Mouse (Mus musculus): ENCODE results near the gene Mocs1. TPM values are rescaled to one million over a fixed set of nuclear protein-coding genes. Genes with fewer than 3 reads are reported as not detected.

Gene Mocs1
- polyA plus RNA-seq, 1 experiment: 3.0 TPM

- no peak overlapping the region for H3K27ac ChIP-seq (ENCODE audit: control insufficient read depth, insufficient read depth, low read depth, low read length)
- TF ChIP-seq CTCF (IDR thresholded peaks at IDR 0.05; ENCODE audit: control insufficient read depth, insufficient read depth, insufficient replicate concordance, low read depth, low read length) (no peak), POLR2A (IDR thresholded peaks at IDR 0.05; ENCODE audit: control insufficient read depth, low read depth, low read length) (no peak)
- H3K4me3 ChIP-seq (ENCODE audit: control insufficient read depth, low read depth, low read length): no peak overlapping the region
- no peaks in the 10 kb centered on the region for H3K36me3 ChIP-seq (ENCODE audit: control insufficient read depth, insufficient read depth, low read length)
- no peaks in the 10 kb centered on the region; the same call in 1 of the 2 replicates for H3K4me1 ChIP-seq (ENCODE audit: control insufficient read depth, insufficient read depth, low read length)
- H3K27me3 ChIP-seq (ENCODE audit: control insufficient read depth, insufficient read depth, low read length): no peaks in the 10 kb centered on the region
These were observed 49.2 kb downstream of the Mocs1 start for GRCm38 (mm10) chr17:49477370-49477769.

GRCm38 (mm10) chr17:49481876-49482275 lies 53.7 kb downstream of the Mocs1 start:
- no peak overlapping the region for H3K4me3 ChIP-seq (ENCODE audit: control insufficient read depth, low read depth, low read length)

GRCm38 (mm10) chr17:49484435-49484834 lies 56.3 kb downstream of the Mocs1 start:
- Histone ChIP-seq H3K27ac (ENCODE audit: control insufficient read depth, insufficient read depth, low read depth, low read length) (no peak overlapping the region), H3K27me3 (ENCODE audit: control insufficient read depth, insufficient read depth, low read length) (no peaks in the 10 kb centered on the region), H3K4me3 (ENCODE audit: control insufficient read depth, low read depth, low read length) (no peak overlapping the region), H3K36me3 (ENCODE audit: control insufficient read depth, insufficient read depth, low read length) (no peaks in the 10 kb centered on the region), H3K4me1 (ENCODE audit: control insufficient read depth, insufficient read depth, low read length) (no peaks in the 10 kb centered on the region)
- TF ChIP-seq POLR2A (IDR thresholded peaks at IDR 0.05; ENCODE audit: control insufficient read depth, low read depth, low read length): no peak
- no peak for TF ChIP-seq CTCF (IDR thresholded peaks at IDR 0.05; ENCODE audit: control insufficient read depth, insufficient read depth, insufficient replicate concordance, low read depth, low read length)

More at GRCm38 (mm10) chr17:49481876-49482275, 53.7 kb downstream of the Mocs1 start:
- Histone ChIP-seq H3K27me3 (ENCODE audit: control insufficient read depth, insufficient read depth, low read length) (no peaks in the 10 kb centered on the region), H3K36me3 (ENCODE audit: control insufficient read depth, insufficient read depth, low read length) (no peaks in the 10 kb centered on the region), H3K27ac (ENCODE audit: control insufficient read depth, insufficient read depth, low read depth, low read length) (no peak overlapping the region), H3K4me1 (ENCODE audit: control insufficient read depth, insufficient read depth, low read length) (no peaks in the 10 kb centered on the region)
- TF ChIP-seq CTCF (IDR thresholded peaks at IDR 0.05; ENCODE audit: control insufficient read depth, insufficient read depth, insufficient replicate concordance, low read depth, low read length): no peak
- TF ChIP-seq POLR2A (IDR thresholded peaks at IDR 0.05; ENCODE audit: control insufficient read depth, low read depth, low read length): no peak

- Histone ChIP-seq H3K36me3 (ENCODE audit: control insufficient read depth, insufficient read depth, low read length) (no peaks in the 10 kb centered on the region), H3K4me3 (ENCODE audit: control insufficient read depth, low read depth, low read length) (peak overlapping the region; percentile 72), H3K4me1 (ENCODE audit: control insufficient read depth, insufficient read depth, low read length) (no peaks in the 10 kb centered on the region), H3K27me3 (ENCODE audit: control insufficient read depth, insufficient read depth, low read length) (no peaks in the 10 kb centered on the region), H3K27ac (ENCODE audit: control insufficient read depth, insufficient read depth, low read depth, low read length) (no peak overlapping the region)
- no peak for TF ChIP-seq POLR2A (IDR thresholded peaks at IDR 0.05; ENCODE audit: control insufficient read depth, low read depth, low read length)
- TF ChIP-seq CTCF (IDR thresholded peaks at IDR 0.05; ENCODE audit: control insufficient read depth, insufficient read depth, insufficient replicate concordance, low read depth, low read length): no peak
These were observed 60.9 kb downstream of the Mocs1 start for GRCm38 (mm10) chr17:49489098-49489497.

- no peaks in the 10 kb centered on the region for H3K36me3 ChIP-seq (ENCODE audit: control insufficient read depth, insufficient read depth, low read length)
- H3K4me1 ChIP-seq (ENCODE audit: control insufficient read depth, insufficient read depth, low read length): no peaks in the 10 kb centered on the region
- no peak overlapping the region for H3K4me3 ChIP-seq (ENCODE audit: control insufficient read depth, low read depth, low read length)
- H3K27me3 ChIP-seq (ENCODE audit: control insufficient read depth, insufficient read depth, low read length): no peaks in the 10 kb centered on the region
- no peak overlapping the region for H3K27ac ChIP-seq (ENCODE audit: control insufficient read depth, insufficient read depth, low read depth, low read length)
- TF ChIP-seq POLR2A (IDR thresholded peaks at IDR 0.05; ENCODE audit: control insufficient read depth, low read depth, low read length) (no peak), CTCF (IDR thresholded peaks at IDR 0.05; ENCODE audit: control insufficient read depth, insufficient read depth, insufficient replicate concordance, low read depth, low read length) (peak; percentile 23; the same call in 1 of the 2 replicates)
These were observed 65.1 kb downstream of the Mocs1 start for GRCm38 (mm10) chr17:49493276-49493675.

- no peak for TF ChIP-seq CTCF (IDR thresholded peaks at IDR 0.05; ENCODE audit: control insufficient read depth, insufficient read depth, insufficient replicate concordance, low read depth, low read length)
- no peak for TF ChIP-seq POLR2A (IDR thresholded peaks at IDR 0.05; ENCODE audit: control insufficient read depth, low read depth, low read length)
- Histone ChIP-seq H3K4me3 (ENCODE audit: control insufficient read depth, low read depth, low read length) (no peak overlapping the region), H3K4me1 (ENCODE audit: control insufficient read depth, insufficient read depth, low read length) (no peaks in the 10 kb centered on the region), H3K27me3 (ENCODE audit: control insufficient read depth, insufficient read depth, low read length) (no peaks in the 10 kb centered on the region), H3K27ac (ENCODE audit: control insufficient read depth, insufficient read depth, low read depth, low read length) (no peak overlapping the region), H3K36me3 (ENCODE audit: control insufficient read depth, insufficient read depth, low read length) (no peaks in the 10 kb centered on the region)
These were observed 70.0 kb downstream of the Mocs1 start for GRCm38 (mm10) chr17:49498169-49498568.

GRCm38 (mm10) chr17:49499635-49500034 lies 71.5 kb downstream of the Mocs1 start:
- H3K4me3 ChIP-seq (ENCODE audit: control insufficient read depth, low read depth, low read length): no peak overlapping the region
- no peak overlapping the region for H3K27ac ChIP-seq (ENCODE audit: control insufficient read depth, insufficient read depth, low read depth, low read length)
- H3K36me3 ChIP-seq (ENCODE audit: control insufficient read depth, insufficient read depth, low read length): no peaks in the 10 kb centered on the region
- H3K27me3 ChIP-seq (ENCODE audit: control insufficient read depth, insufficient read depth, low read length): no peaks in the 10 kb centered on the region
- H3K4me1 ChIP-seq (ENCODE audit: control insufficient read depth, insufficient read depth, low read length): no peaks in the 10 kb centered on the region
- TF ChIP-seq POLR2A (IDR thresholded peaks at IDR 0.05; ENCODE audit: control insufficient read depth, low read depth, low read length): no peak

GRCm38 (mm10) chr17:49500234-49500633 lies 72.1 kb downstream of the Mocs1 start:
- no peaks in the 10 kb centered on the region for H3K36me3 ChIP-seq (ENCODE audit: control insufficient read depth, insufficient read depth, low read length)

More at GRCm38 (mm10) chr17:49500234-49500633, 72.1 kb downstream of the Mocs1 start:
- Histone ChIP-seq H3K4me1 (ENCODE audit: control insufficient read depth, insufficient read depth, low read length) (no peaks in the 10 kb centered on the region), H3K27ac (ENCODE audit: control insufficient read depth, insufficient read depth, low read depth, low read length) (no peak overlapping the region), H3K27me3 (ENCODE audit: control insufficient read depth, insufficient read depth, low read length) (no peaks in the 10 kb centered on the region), H3K4me3 (ENCODE audit: control insufficient read depth, low read depth, low read length) (no peak overlapping the region)
- TF ChIP-seq CTCF (IDR thresholded peaks at IDR 0.05; ENCODE audit: control insufficient read depth, insufficient read depth, insufficient replicate concordance, low read depth, low read length) (no peak), POLR2A (IDR thresholded peaks at IDR 0.05; ENCODE audit: control insufficient read depth, low read depth, low read length) (no peak)

All from testis, adult 2 months (tissue).